Mouse (Mus musculus) Patski (cell line): ENCODE measurements around the gene Kank2. TPM values are rescaled to one million over a fixed set of nuclear protein-coding genes. Genes with fewer than 3 reads are reported as not detected.

Experiments
- ATAC-seq: fragments of 100-300 bp; one replicate; pipeline ENCODE4 v1.8.0; 2021
- CTCF ChIA-PET: fragments of 350-600 bp; sonication (Branson Sonifier 250); formaldehyde crosslinking; loops from one replicate; lab custom pipeline; 2022; ENCODE audit warnings: inconsistent platforms; lab: Charles Lee
- POLR2A ChIA-PET: fragments of 350-600 bp; sonication (Branson Sonifier 250); formaldehyde crosslinking; loops from one replicate; lab custom pipeline; 2022; ENCODE audit warnings: antibody characterized with exemption, inconsistent platforms; lab: Charles Lee
- DNase-seq: peaks from one replicate; pipeline ENCODE4 v3.0.0-alpha.2; 2011; ENCODE audit warnings: low read depth, low spot score
- H3K27me3 ChIP-seq: fragments of 371-371 bp; one replicate; pipeline ENCODE4 v1.5.1; 2021
- CTCF ChIP-seq: fragments of 100-300 bp; IDR thresholded peaks from one replicate; pipeline ENCODE4 v1.5.1; 2021
- in situ Hi-C: fragments of 300-500 bp; cut with MboI; formaldehyde crosslinking; loops from 3 replicates; pipeline ENCODE4 v1.11.1; 2018; ENCODE audit warnings: low pct_unique_long_range_greater_than_20kb, mixed read lengths
- polyA plus RNA-seq: library from polyadenylated mRNA; unstranded; gene quantifications from one replicate; pipeline ENCODE4 v1.2.3, GENCODE M21; 2021

The Kank2 gene
- polyA plus RNA-seq, 1 experiment from 2014 or later: 62.4 TPM

GRCm38 (mm10) chr9:21818561-21818960 is 20.0 kb upstream of the Kank2 start:
- POLR2A ChIA-PET: no interaction called here
- in situ Hi-C loops: no loop called here
- no peak for TF ChIP-seq CTCF

GRCm38 (mm10) chr9:21818125-21818524 is 19.6 kb upstream of the Kank2 start:
- H3K27me3 ChIP-seq: no peaks in the 10 kb centered on the region
- in situ Hi-C loops: no loop called here
- no peak for TF ChIP-seq CTCF
- DNase-seq: no peak
- ChIA-PET CTCF (no interaction called here), POLR2A (no interaction called here)
- no peak for ATAC-seq

More at GRCm38 (mm10) chr9:21818561-21818960, 20.0 kb upstream of the Kank2 start:
- no peaks in the 10 kb centered on the region for H3K27me3 ChIP-seq
- DNase-seq (no peak), ATAC-seq (no peak)
- CTCF ChIA-PET: no interaction called here

GRCm38 (mm10) chr9:21816716-21817305 is 18.3 kb upstream of the Kank2 start:
- DNase-seq: no peak
- no peak for TF ChIP-seq CTCF
- ChIA-PET CTCF (no interaction called here), POLR2A (no interaction called here)
- in situ Hi-C loops: no loop called here
- no peak for ATAC-seq
- H3K27me3 ChIP-seq: no peaks in the 10 kb centered on the region

DNA sequence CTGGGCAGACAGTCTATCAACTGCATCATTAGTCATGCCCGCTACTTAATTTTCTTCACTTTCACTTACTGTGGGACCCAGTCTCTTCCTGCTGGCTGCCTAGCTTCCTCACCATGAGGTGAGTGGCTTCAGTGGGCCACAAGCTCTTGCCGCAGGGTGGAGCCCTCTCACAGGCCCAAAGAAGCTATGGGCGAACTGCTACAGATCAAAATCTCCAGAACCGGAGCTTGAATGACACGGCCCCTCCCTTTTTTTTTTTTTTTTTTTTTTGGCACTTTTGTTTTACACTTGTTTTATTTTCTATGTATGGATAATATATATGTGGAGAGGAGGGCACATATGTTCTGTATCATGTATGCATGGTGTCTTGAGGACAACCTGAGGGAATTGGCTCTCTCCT is 12.6 kb upstream of the Kank2 start:
- in situ Hi-C loops: no loop called here
- CTCF ChIA-PET: no interaction called here
- no peaks in the 10 kb centered on the region for H3K27me3 ChIP-seq

GRCm38 (mm10) chr9:21808561-21808960 is 10.0 kb upstream of the Kank2 start:
- CTCF ChIA-PET: no interaction called here
- TF ChIP-seq CTCF: no peak
- no peak for DNase-seq
- H3K27me3 ChIP-seq: no peaks in the 10 kb centered on the region
- POLR2A ChIA-PET: no interaction called here
- ATAC-seq: no peak
- in situ Hi-C loops: no loop called here

More for the DNA sequence above, 12.6 kb upstream of the Kank2 start:
- ATAC-seq (no peak), DNase-seq (no peak)
- POLR2A ChIA-PET: interaction anchor here (0.7 kb wide), 2 partner anchors 9 to 16 kb away, joined by 8 read pairs; no protein-coding TSS in a partner anchor
- no peak for TF ChIP-seq CTCF

GRCm38 (mm10) chr9:21806976-21807375 is 8.4 kb upstream of the Kank2 start:
- TF ChIP-seq CTCF: no peak
- H3K27me3 ChIP-seq: no peaks in the 10 kb centered on the region
- ChIA-PET POLR2A (no interaction called here), CTCF (no interaction called here)
- in situ Hi-C loops: no loop called here
- no peak for ATAC-seq
- no peak for DNase-seq

GRCm38 (mm10) chr9:21806363-21806762 is 7.8 kb upstream of the Kank2 start:
- no peak for TF ChIP-seq CTCF
- no peak for DNase-seq
- no peak for ATAC-seq
- ChIA-PET POLR2A (no interaction called here), CTCF (no interaction called here)
- in situ Hi-C loops: no loop called here
- H3K27me3 ChIP-seq: no peaks in the 10 kb centered on the region

DNA sequence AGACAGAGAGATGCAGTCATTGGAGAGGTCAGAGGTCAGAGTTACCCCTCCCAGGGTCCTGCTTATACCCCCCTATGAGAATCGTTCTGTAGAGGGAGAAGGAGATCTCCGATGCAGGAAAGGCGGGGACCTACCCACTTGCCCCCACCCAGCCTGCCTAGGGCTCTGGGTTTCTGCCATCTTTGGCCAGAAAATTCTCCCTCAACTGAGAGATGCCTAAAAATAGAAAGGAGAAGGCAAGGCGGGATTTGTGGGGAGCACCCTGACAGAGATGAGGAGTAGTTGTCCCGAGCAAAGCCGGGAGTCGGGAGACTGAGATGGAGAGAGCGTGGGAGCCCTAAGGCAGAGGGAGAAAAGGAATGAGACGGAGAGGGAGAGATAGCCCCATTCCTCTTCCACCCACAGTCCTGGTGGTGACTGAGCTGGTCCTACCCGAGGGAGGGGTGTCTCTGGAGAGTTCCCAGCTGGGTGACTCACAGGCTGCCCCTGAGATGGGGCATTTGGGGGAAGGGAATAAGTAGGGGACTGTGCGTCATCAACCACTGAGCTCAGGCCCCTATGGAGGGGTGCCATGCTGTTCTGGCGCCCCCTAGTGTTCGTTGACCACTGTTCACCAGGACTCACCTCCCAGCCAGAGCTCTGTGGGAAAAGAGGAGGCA is 5.6 kb upstream of the Kank2 start:
- ATAC-seq: peak; percentile 86
- DNase-seq: peak; percentile 93
- no peaks in the 10 kb centered on the region for H3K27me3 ChIP-seq
- no peak for TF ChIP-seq CTCF
- ChIA-PET CTCF (interaction anchor here (0.7 to 2.1 kb wide), 20 partner anchors 8 to 205 kb away, joined by 3 to 20 read pairs (median 4); partner anchors contain the start of genes Angptl8 and Spc24), POLR2A (no interaction called here)
- in situ Hi-C loops: loop anchor here (5.0 kb wide), 1 partner anchor 52 kb away; no protein-coding TSS in a partner anchor

DNA sequence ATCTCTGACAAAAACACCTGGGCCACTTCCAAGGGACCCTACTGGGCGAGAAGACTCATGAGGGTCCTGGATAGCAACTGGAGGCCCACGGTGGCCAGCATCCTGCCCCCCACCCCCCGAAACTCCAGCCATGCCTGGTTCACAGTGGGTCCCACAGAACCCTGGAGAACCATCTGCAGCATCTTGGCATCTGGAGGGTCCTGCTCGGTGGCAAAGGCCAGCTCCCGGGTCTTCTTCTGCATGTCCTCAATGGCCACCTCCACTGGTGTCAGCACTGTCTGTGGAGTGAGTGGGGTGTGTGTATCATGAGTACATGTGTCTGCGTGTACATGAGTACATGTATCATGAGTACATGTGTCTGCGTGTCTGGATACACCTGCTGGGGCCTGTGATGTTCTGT is 3.0 kb upstream of the Kank2 start:
- no peak for DNase-seq
- POLR2A ChIA-PET: no interaction called here
- CTCF ChIA-PET: no interaction called here
- no peak for TF ChIP-seq CTCF
- in situ Hi-C loops: loop anchor here (5.0 kb wide), 1 partner anchor 49 kb away; no protein-coding TSS in a partner anchor
- no peak for ATAC-seq
- no peaks in the 10 kb centered on the region for H3K27me3 ChIP-seq

- POLR2A ChIA-PET: no interaction called here
- CTCF ChIA-PET: no interaction called here
- TF ChIP-seq CTCF: no peak
- no peaks in the 10 kb centered on the region for H3K27me3 ChIP-seq
- ATAC-seq (no peak), DNase-seq (no peak)
- in situ Hi-C loops: loop anchor here (5.0 kb wide), 1 partner anchor 49 kb away; no protein-coding TSS in a partner anchor
Measured at GRCm38 (mm10) chr9:21801121-21801520, 2.6 kb upstream of the Kank2 start.

- CTCF ChIA-PET: interaction anchor here (1.6 kb wide), 1 partner anchor 38 kb away, joined by 4 read pairs; no protein-coding TSS in a partner anchor
- no peak for DNase-seq
- TF ChIP-seq CTCF: no peak
- in situ Hi-C loops: no loop called here
- ATAC-seq: no peak
- POLR2A ChIA-PET: interaction anchor here (1.4 kb wide), 1 partner anchor 45 kb away, joined by 4 read pairs; no protein-coding TSS in a partner anchor
- no peaks in the 10 kb centered on the region for H3K27me3 ChIP-seq
Measured at GRCm38 (mm10) chr9:21799010-21799350, 436 bp upstream of the Kank2 start.
